Mouse (Mus musculus) layer of hippocampus, adult 11-12 months (tissue): ENCODE measurements around the gene Gm20388.

Source experiments
- DNase-seq: peaks from one replicate; pipeline ENCODE4 v3.0.0; 2022; ENCODE audit warnings: low spot score

Gm20388 gene

GRCm38 (mm10) chr8:122969964-122970620 is 3059.5 kb downstream of the Gm20388 start:
- no peak for DNase-seq

GRCm38 (mm10) chr8:122976046-122976445 is 3065.4 kb downstream of the Gm20388 start:
- no peak for DNase-seq

- DNase-seq, result no peak
Observed at GRCm38 (mm10) chr8:122979424-122979823, 3068.8 kb downstream of the Gm20388 start.

GRCm38 (mm10) chr8:122979865-122980509 is 3069.3 kb downstream of the Gm20388 start:
- DNase-seq, result no peak

- DNase-seq, result no peak
Observed at GRCm38 (mm10) chr8:122981646-122982045, 3071.0 kb downstream of the Gm20388 start.

- DNase-seq, result no peak
Observed at GRCm38 (mm10) chr8:122983178-122983942, 3072.7 kb downstream of the Gm20388 start.

- no peak for DNase-seq
Observed at GRCm38 (mm10) chr8:122984175-122984574, 3073.5 kb downstream of the Gm20388 start.

GRCm38 (mm10) chr8:122986501-122987184 is 3076.0 kb downstream of the Gm20388 start:
- no peak for DNase-seq

GRCm38 (mm10) chr8:122987255-122987654 is 3076.6 kb downstream of the Gm20388 start:
- DNase-seq, result no peak

- DNase-seq, result no peak
Observed at GRCm38 (mm10) chr8:122988955-122989354, 3078.3 kb downstream of the Gm20388 start.

GRCm38 (mm10) chr8:122989976-122990375 is 3079.3 kb downstream of the Gm20388 start:
- DNase-seq, result no peak

GRCm38 (mm10) chr8:122991368-122991767 is 3080.7 kb downstream of the Gm20388 start:
- DNase-seq, result no peak

- no peak for DNase-seq
Observed at GRCm38 (mm10) chr8:122992296-122992695, 3081.7 kb downstream of the Gm20388 start.

- DNase-seq, result no peak
Observed at GRCm38 (mm10) chr8:122993031-122993430, 3082.4 kb downstream of the Gm20388 start.

GRCm38 (mm10) chr8:122993740-122994139 is 3083.1 kb downstream of the Gm20388 start:
- DNase-seq, result no peak

GRCm38 (mm10) chr8:122997963-122998362 is 3087.3 kb downstream of the Gm20388 start:
- no peak for DNase-seq

- DNase-seq, result no peak
Observed at GRCm38 (mm10) chr8:123000311-123000710, 3089.7 kb downstream of the Gm20388 start.

- DNase-seq, result no peak
Observed at GRCm38 (mm10) chr8:123004033-123004922, 3093.6 kb downstream of the Gm20388 start.

GRCm38 (mm10) chr8:123005328-123005727 is 3094.7 kb downstream of the Gm20388 start:
- DNase-seq, result no peak

GRCm38 (mm10) chr8:123005805-123006204 is 3095.2 kb downstream of the Gm20388 start:
- no peak for DNase-seq

GRCm38 (mm10) chr8:123011321-123011720 is 3100.7 kb downstream of the Gm20388 start:
- no peak for DNase-seq
